Mouse (Mus musculus) cerebellum, adult 2 months (tissue): ENCODE measurements at regions not wholly inside any gene's neighbourhood (a gene's known extent, or its start where the extent isn't known, plus 50 kb on each side); places are given as distances from the start of the nearest gene placed in this dataset.

ENCODE experiments used
- CTCF ChIP-seq: fragments of 200-500 bp; IDR thresholded peaks from 2 replicates; pipeline ENCODE4 v1.5.1; 2011; ENCODE audit warnings: low read depth, mild to moderate bottlenecking, control low read depth, low read length, moderate library complexity, borderline replicate concordance; ENCODE audit not compliant: insufficient read depth
- POLR2A ChIP-seq: fragments of 200-500 bp; IDR thresholded peaks from 2 replicates; pipeline ENCODE4 v1.6.1; 2011; ENCODE audit warnings: low read length, control low read depth, borderline replicate concordance; ENCODE audit not compliant: insufficient read depth

DNA sequence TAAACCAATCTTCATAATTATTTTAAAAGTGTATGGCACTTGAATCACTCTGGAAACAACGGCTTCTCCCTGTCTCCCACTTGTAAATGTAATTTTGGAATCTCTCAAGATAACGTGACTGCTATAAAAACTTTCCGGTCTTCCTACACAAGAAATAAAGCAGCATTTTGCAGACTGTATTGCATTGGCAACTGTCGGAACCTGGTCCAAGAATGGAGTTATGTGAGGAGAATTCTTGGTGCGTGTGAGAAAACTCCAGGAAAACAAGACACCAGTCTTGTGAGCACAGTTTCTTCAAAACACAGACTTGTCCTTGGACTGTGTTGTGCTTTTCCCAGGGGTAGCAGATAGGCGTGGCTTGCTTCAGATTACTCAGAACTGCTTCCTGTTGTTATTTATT, 83.8 kb upstream of the Nr5a2 start:
- no peak for TF ChIP-seq CTCF
- no peak for TF ChIP-seq POLR2A
